Mouse (Mus musculus): ENCODE data around the gene Adprhl2. TPM values are rescaled to one million over a fixed set of nuclear protein-coding genes. Genes with fewer than 3 reads are reported as not detected.

Gene Adprhl2
- polyA plus RNA-seq, 1 experiment from 2014 or later: 39.3 TPM

DNA sequence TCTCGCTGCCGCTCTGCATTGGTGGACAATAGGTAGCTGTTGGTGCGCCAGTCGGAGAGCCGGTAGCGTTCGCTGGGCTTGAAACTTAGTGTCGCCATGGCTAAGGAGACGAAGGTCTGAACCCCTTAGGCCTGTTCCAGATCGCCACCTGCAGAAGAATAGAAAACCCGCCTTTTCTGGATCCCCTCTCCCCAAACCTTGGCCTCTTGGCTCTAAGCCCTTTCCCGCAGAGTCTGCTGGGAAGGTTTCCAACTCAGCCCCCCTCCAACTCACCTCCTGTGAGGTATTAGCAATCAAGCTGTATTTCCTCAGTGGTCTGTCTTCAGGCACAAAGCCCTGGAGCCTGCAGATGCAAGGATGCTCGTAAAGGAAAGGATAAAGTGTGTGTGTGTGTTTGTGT lies 3.4 kb upstream of the Adprhl2 start:
- no peak overlapping the region for H3K4me3 ChIP-seq (ENCODE audit: low read depth, low read length)
- no peak overlapping the region for H3K4me2 ChIP-seq (replicated peaks; ENCODE audit: low read depth, low read length)
- H3K27ac ChIP-seq (ENCODE audit: low read depth, low read length): no peak overlapping the region
- no peaks in the 10 kb centered on the region for H3K4me1 ChIP-seq (replicated peaks; ENCODE audit: control insufficient read depth, insufficient read depth, low read length)
- DNase-seq (ENCODE audit: low spot score): no peak
- H3K9ac ChIP-seq (ENCODE audit: low read depth, low read length): no peak overlapping the region
- ATAC-seq (ENCODE audit: low FRiP score): no peak
- H3K27me3 ChIP-seq (ENCODE audit: control insufficient read depth, insufficient read depth, low read length): peaks cover 8% of the 10 kb centered on the region
- H3K9me3 ChIP-seq (ENCODE audit: control insufficient read depth, low read length): no peaks in the 10 kb centered on the region
- 27% methylated on average over 13 of the region's 13 CpGs for WGBS
- H3K36me3 ChIP-seq (ENCODE audit: control insufficient read depth, insufficient read depth, low read length): no peaks in the 10 kb centered on the region

DNA sequence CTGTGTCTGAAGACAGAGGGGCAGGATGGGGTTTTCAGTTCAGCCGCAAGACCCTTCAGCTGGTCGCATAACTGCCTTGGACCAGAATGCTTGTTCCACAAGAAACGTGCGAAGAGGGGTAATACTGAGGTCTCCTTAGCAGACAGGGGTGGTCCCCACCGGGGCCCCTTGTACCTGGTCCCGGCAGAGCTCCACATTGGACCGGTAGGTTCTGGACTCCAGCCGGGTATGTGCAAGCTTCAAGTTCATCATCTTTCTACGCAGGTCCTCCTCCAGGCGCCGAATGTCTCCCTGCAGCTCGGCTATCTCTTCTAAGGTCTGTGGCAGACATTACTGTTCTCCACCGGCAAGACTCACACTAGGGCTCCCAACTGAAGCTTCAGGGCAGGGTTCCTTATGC lies 1.1 kb upstream of the Adprhl2 start:
- H3K4me2 ChIP-seq (replicated peaks; ENCODE audit: low read depth, low read length): no peak overlapping the region
- WGBS: 96% methylated on average over 13 of the region's 13 CpGs
- DNase-seq (ENCODE audit: low spot score) (no peak), ATAC-seq (ENCODE audit: low FRiP score) (no peak)
- H3K4me3 ChIP-seq (ENCODE audit: low read depth, low read length): no peak overlapping the region
- no peaks in the 10 kb centered on the region for H3K9me3 ChIP-seq (ENCODE audit: control insufficient read depth, low read length)
- peaks cover 8% of the 10 kb centered on the region for H3K27me3 ChIP-seq (ENCODE audit: control insufficient read depth, insufficient read depth, low read length)
- H3K4me1 ChIP-seq (replicated peaks; ENCODE audit: control insufficient read depth, insufficient read depth, low read length): no peaks in the 10 kb centered on the region
- H3K9ac ChIP-seq (ENCODE audit: low read depth, low read length): no peak overlapping the region
- no peak overlapping the region for H3K27ac ChIP-seq (ENCODE audit: low read depth, low read length)
- H3K36me3 ChIP-seq (ENCODE audit: control insufficient read depth, insufficient read depth, low read length): peaks cover 7% of the 10 kb centered on the region

DNA sequence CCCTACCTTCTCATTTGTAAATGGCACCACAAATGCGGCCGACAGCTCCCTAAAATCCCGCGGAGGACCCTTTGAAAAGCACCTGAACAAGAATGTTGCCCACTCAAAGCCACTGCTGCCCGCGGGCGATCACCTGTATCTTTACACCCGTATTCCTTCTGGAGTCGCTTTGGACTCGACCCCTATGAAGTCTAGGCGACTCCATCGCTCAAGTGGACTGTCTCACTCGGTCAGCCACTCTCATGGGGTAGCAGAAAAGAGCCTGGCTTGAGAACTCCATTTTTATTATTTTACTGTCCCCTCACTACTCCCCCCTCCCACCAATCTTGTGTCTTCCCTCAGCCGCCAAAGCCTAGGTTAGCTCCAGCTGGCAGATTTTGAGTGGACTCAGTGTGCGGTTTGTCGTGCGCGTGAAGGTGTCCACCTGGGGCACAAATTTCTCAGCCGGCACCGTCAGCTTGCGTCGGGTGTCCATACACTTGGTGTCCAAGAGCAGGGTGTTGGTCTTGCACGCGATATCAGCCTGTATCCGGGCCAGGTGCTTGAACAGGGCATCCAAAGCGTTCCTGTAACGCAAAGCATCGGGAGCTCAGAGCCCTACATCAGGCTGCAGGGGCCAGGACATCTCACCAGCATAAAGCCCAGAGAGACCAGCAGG lies 480 bp upstream of the Adprhl2 start:
- ATAC-seq (ENCODE audit: low FRiP score) (peak; percentile 65), DNase-seq (ENCODE audit: low spot score) (no peak)
- H3K9ac ChIP-seq (ENCODE audit: low read depth, low read length): no peak overlapping the region
- H3K4me3 ChIP-seq (ENCODE audit: low read depth, low read length): peak overlapping the region; percentile 92
- H3K27me3 ChIP-seq (ENCODE audit: control insufficient read depth, insufficient read depth, low read length): peaks cover 8% of the 10 kb centered on the region
- 56% methylated on average over 28 of the region's 28 CpGs for WGBS
- no peaks in the 10 kb centered on the region for H3K4me1 ChIP-seq (replicated peaks; ENCODE audit: control insufficient read depth, insufficient read depth, low read length)
- no peak overlapping the region for H3K27ac ChIP-seq (ENCODE audit: low read depth, low read length)
- peaks cover 8% of the 10 kb centered on the region for H3K36me3 ChIP-seq (ENCODE audit: control insufficient read depth, insufficient read depth, low read length)
- H3K4me2 ChIP-seq (replicated peaks; ENCODE audit: low read depth, low read length): 0 out of 2 replicates have a peak overlapping the region, but pooled peaks have one; percentile 9
- H3K9me3 ChIP-seq (ENCODE audit: control insufficient read depth, low read length): no peaks in the 10 kb centered on the region

DNA sequence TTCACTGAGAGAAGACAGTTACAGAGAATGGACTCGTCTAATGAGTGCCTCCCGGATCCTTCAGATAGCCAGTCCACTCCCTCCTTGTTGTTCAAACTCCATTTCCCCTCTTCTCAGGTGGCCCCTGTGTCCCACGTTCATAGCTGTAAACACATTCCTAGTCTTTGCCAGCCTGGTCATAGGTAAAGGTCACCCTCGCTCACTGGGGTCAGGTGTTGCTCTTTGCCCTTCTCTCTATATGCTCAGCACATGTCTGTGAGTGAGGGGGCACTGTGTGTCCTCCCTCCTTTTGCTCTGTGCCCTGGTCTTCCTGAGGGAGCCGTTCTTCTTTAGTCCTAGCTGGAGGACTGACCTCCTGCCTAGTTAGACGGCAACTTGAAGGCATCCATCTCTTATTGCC lies 1.7 kb downstream of the Adprhl2 start:
- WGBS: 92% methylated on average over 6 of the region's 6 CpGs
- no peak overlapping the region for H3K27ac ChIP-seq (ENCODE audit: low read depth, low read length)
- H3K4me2 ChIP-seq (replicated peaks; ENCODE audit: low read depth, low read length): no peak overlapping the region
- no peak for DNase-seq (ENCODE audit: low spot score)
- no peaks in the 10 kb centered on the region for H3K4me1 ChIP-seq (replicated peaks; ENCODE audit: control insufficient read depth, insufficient read depth, low read length)
- H3K36me3 ChIP-seq (ENCODE audit: control insufficient read depth, insufficient read depth, low read length): peaks cover 15% of the 10 kb centered on the region
- no peak overlapping the region for H3K9ac ChIP-seq (ENCODE audit: low read depth, low read length)
- H3K9me3 ChIP-seq (ENCODE audit: control insufficient read depth, low read length): no peaks in the 10 kb centered on the region
- no peak overlapping the region; the same call in 1 of the 2 replicates for H3K4me3 ChIP-seq (ENCODE audit: low read depth, low read length)
- peaks cover 3% of the 10 kb centered on the region for H3K27me3 ChIP-seq (ENCODE audit: control insufficient read depth, insufficient read depth, low read length)
- no peak for ATAC-seq (ENCODE audit: low FRiP score)

DNA sequence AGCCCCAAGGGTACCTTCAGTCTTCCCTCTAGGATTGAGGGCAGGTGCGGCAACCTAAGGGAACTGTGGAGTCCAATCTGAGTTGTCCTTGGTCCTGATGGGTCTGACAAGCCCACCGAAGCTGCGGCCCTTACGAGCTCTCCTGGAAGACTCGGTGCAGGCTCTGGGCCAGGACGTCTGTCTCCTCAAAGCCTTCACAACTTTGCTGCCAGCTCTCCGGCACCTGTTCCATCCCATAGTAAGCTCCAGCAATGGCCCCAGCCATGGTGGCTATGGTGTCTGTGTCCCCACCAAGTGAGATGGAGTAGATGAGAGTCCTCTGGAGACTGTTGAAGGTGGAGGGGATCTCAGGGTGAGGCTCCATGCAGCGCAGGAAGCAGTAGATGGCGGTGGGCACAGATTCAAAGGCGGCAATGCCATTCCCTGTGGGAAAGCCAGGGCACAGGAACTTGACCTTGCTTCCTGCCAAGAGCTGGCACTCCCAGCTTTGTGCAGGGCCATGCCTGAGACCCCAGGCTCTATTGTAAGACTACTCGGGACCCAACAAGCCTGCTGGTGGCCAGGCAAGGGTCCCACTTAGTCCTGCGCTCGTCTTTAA lies 5.0 kb downstream of the Adprhl2 start:
- Histone ChIP-seq H3K9ac (ENCODE audit: low read depth, low read length) (no peak overlapping the region), H3K27ac (ENCODE audit: low read depth, low read length) (no peak overlapping the region), H3K36me3 (ENCODE audit: control insufficient read depth, insufficient read depth, low read length) (peaks cover 15% of the 10 kb centered on the region), H3K4me1 (replicated peaks; ENCODE audit: control insufficient read depth, insufficient read depth, low read length) (no peaks in the 10 kb centered on the region), H3K27me3 (ENCODE audit: control insufficient read depth, insufficient read depth, low read length) (no peaks in the 10 kb centered on the region), H3K4me3 (ENCODE audit: low read depth, low read length) (no peak overlapping the region), H3K9me3 (ENCODE audit: control insufficient read depth, low read length) (no peaks in the 10 kb centered on the region), H3K4me2 (replicated peaks; ENCODE audit: low read depth, low read length) (no peak overlapping the region)
- no peak for ATAC-seq (ENCODE audit: low FRiP score)
- no peak for DNase-seq (ENCODE audit: low spot score)
- 94% methylated on average over 13 of the region's 13 CpGs for WGBS

DNA sequence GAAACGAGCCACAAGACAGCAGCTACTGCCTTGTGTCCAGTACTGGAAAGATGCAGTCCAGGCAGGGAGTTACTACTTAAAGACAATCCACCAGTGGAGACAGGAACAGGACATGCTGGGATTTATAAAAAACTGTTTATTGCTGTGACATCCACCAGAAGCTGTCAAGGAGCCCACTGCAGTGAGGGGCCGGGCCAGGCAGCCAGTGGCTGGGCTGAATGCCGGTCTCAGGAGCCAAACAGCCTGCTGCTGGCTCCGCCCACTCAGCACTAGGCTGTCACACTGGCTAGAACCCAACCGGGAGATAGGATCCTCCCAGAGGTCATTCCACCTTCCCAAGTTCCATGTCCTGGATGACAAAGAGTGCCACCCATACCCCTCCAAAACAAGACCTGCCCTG lies 5.6 kb downstream of the Adprhl2 start:
- Histone ChIP-seq H3K9ac (ENCODE audit: low read depth, low read length) (no peak overlapping the region), H3K4me1 (replicated peaks; ENCODE audit: control insufficient read depth, insufficient read depth, low read length) (no peaks in the 10 kb centered on the region), H3K4me3 (ENCODE audit: low read depth, low read length) (no peak overlapping the region), H3K4me2 (replicated peaks; ENCODE audit: low read depth, low read length) (no peak overlapping the region), H3K27me3 (ENCODE audit: control insufficient read depth, insufficient read depth, low read length) (no peaks in the 10 kb centered on the region), H3K27ac (ENCODE audit: low read depth, low read length) (no peak overlapping the region), H3K9me3 (ENCODE audit: control insufficient read depth, low read length) (no peaks in the 10 kb centered on the region), H3K36me3 (ENCODE audit: control insufficient read depth, insufficient read depth, low read length) (peaks cover 15% of the 10 kb centered on the region)
- no peak for ATAC-seq (ENCODE audit: low FRiP score)
- WGBS: 45% methylated on average over 5 of the region's 5 CpGs
- DNase-seq (ENCODE audit: low spot score): no peak

DNA sequence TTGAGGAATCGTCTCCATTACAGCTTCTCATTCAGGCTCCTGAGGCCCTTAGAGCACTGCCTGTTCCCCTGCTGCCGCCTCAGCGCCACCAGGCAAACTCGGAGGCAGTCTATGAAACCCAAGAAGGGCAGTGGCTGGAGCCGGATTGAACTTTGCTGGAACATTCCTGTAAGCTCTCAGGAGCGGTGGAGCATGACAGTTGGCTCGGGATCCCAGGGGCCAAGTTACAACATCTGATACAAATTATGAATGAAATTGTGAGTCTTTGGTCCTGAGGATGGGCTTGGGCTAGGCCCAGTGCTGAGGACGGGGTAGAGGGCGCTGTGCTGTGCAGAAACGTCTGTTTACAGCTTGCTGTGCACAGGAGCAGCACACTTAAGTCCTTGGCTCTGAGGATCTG lies 7.1 kb downstream of the Adprhl2 start:
- ATAC-seq (ENCODE audit: low FRiP score): no peak
- Histone ChIP-seq H3K27ac (ENCODE audit: low read depth, low read length) (0 out of 2 replicates have a peak overlapping the region, but pooled peaks have one; percentile 17), H3K4me3 (ENCODE audit: low read depth, low read length) (no peak overlapping the region), H3K9me3 (ENCODE audit: control insufficient read depth, low read length) (no peaks in the 10 kb centered on the region), H3K27me3 (ENCODE audit: control insufficient read depth, insufficient read depth, low read length) (no peaks in the 10 kb centered on the region), H3K36me3 (ENCODE audit: control insufficient read depth, insufficient read depth, low read length) (peaks cover 15% of the 10 kb centered on the region), H3K4me1 (replicated peaks; ENCODE audit: control insufficient read depth, insufficient read depth, low read length) (no peaks in the 10 kb centered on the region), H3K9ac (ENCODE audit: low read depth, low read length) (no peak overlapping the region), H3K4me2 (replicated peaks; ENCODE audit: low read depth, low read length) (no peak overlapping the region)
- DNase-seq (ENCODE audit: low spot score): no peak
- 51% methylated on average over 10 of the region's 10 CpGs for WGBS

DNA sequence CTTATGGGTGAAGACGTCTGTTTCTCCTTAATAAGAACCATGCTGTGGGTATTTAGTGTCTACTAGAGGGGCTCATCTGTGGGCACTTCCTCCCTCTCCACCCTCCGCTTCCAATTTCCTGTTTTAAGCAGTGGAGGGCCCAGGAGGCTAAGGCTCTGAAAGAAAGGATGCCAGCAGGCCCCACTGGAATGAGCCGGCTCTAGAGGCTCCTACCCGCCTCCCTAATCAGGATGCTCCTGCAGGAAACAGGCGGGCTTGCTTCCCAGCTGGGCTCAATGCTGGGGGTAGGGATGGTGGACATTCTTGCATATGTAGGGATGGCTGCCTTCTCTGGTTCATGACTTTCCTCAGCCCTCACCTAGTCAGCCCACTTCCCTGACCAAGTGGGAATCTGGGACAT lies 8.3 kb downstream of the Adprhl2 start:
- ATAC-seq (ENCODE audit: low FRiP score) (no peak), DNase-seq (ENCODE audit: low spot score) (no peak)
- 38% methylated on average over 5 of the region's 5 CpGs for WGBS
- Histone ChIP-seq H3K27ac (ENCODE audit: low read depth, low read length) (0 out of 2 replicates have a peak overlapping the region, but pooled peaks have one; percentile 10), H3K4me3 (ENCODE audit: low read depth, low read length) (no peak overlapping the region), H3K9ac (ENCODE audit: low read depth, low read length) (no peak overlapping the region), H3K27me3 (ENCODE audit: control insufficient read depth, insufficient read depth, low read length) (no peaks in the 10 kb centered on the region), H3K4me2 (replicated peaks; ENCODE audit: low read depth, low read length) (no peak overlapping the region), H3K4me1 (replicated peaks; ENCODE audit: control insufficient read depth, insufficient read depth, low read length) (no peaks in the 10 kb centered on the region), H3K36me3 (ENCODE audit: control insufficient read depth, insufficient read depth, low read length) (peaks cover 13% of the 10 kb centered on the region), H3K9me3 (ENCODE audit: control insufficient read depth, low read length) (no peaks in the 10 kb centered on the region)

DNA sequence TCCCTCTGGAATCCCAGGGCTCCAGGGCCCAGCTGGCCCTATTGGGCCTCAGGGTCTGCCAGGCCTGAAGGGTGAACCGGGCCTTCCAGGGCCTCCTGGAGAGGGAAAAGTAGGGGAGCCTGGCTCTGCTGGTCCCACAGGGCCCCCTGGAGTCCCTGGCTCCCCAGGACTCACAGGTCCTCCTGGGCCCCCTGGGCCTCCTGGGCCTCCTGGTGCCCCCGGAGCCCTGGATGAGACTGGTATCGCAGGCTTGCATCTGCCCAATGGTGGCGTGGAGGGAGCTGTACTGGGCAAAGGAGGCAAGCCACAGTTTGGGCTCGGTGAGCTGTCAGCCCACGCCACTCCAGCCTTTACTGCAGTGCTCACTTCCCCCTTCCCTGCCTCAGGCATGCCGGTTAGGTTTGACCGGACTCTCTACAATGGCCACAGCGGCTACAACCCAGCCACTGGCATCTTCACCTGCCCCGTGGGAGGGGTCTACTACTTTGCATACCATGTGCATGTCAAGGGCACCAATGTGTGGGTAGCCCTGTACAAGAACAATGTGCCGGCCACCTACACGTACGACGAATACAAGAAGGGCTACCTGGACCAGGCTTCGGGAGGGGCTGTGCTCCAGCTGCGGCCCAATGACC lies 9.8 kb downstream of the Adprhl2 start:
- WGBS: 88% methylated on average over 16 of the region's 16 CpGs

More for the DNA sequence above, 9.8 kb downstream of the Adprhl2 start:
- H3K36me3 ChIP-seq (ENCODE audit: control insufficient read depth, insufficient read depth, low read length): peaks cover 7% of the 10 kb centered on the region
- no peaks in the 10 kb centered on the region for H3K27me3 ChIP-seq (ENCODE audit: control insufficient read depth, insufficient read depth, low read length)
- no peaks in the 10 kb centered on the region for H3K4me1 ChIP-seq (replicated peaks; ENCODE audit: control insufficient read depth, insufficient read depth, low read length)
- H3K4me3 ChIP-seq (ENCODE audit: low read depth, low read length): no peak overlapping the region
- no peak for DNase-seq (ENCODE audit: low spot score)
- H3K9ac ChIP-seq (ENCODE audit: low read depth, low read length): no peak overlapping the region
- no peak for ATAC-seq (ENCODE audit: low FRiP score)
- H3K27ac ChIP-seq (ENCODE audit: low read depth, low read length): no peak overlapping the region
- no peak overlapping the region for H3K4me2 ChIP-seq (replicated peaks; ENCODE audit: low read depth, low read length)
- H3K9me3 ChIP-seq (ENCODE audit: control insufficient read depth, low read length): no peaks in the 10 kb centered on the region

All from hindbrain, embryonic 11.5 days (tissue).